Mouse (Mus musculus): ENCODE results near the gene Krtap27-1. TPM values are rescaled to one million over a fixed set of nuclear protein-coding genes. Genes with fewer than 3 reads are reported as not detected.

The Krtap27-1 gene
- not detected for polyA plus RNA-seq (2014; fragmentation: Illumina TruSeq; extraction: RNeasy Lipid Tissue Mini Kit (QIAGEN cat#74804); ENCODE audit: low read depth, low replicate concordance)

DNA sequence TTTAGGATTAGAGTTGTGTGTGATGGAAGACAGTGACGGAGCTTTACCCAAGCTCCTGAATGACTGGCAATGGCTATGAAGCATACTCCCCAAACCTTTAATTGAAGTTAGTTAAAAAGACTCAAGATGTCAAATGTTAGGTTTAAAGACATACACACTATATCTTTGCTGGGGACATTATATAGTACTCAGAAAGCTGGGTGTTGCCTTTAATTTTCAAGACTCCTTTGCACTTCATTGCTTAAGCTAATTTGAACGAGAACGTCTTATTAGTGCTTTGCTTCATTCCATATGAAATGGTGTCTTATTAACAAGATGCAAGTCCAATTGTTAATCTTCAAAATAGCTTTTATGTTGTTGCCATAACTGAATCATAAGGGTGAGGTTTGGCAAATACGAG, at the start of gene Krtap27-1:
Gene Krtap27-1, minus strand, starts transcription at position 101 of the 400 bp plus-strand sequence.

GRCm38 (mm10) chr16:88707496-88708012, 36.1 kb upstream of the Krtap27-1 start, which contains the start of gene 2310061N02Rik:
Gene 2310061N02Rik, minus strand, starts transcription at chr16:88707962.

DNA sequence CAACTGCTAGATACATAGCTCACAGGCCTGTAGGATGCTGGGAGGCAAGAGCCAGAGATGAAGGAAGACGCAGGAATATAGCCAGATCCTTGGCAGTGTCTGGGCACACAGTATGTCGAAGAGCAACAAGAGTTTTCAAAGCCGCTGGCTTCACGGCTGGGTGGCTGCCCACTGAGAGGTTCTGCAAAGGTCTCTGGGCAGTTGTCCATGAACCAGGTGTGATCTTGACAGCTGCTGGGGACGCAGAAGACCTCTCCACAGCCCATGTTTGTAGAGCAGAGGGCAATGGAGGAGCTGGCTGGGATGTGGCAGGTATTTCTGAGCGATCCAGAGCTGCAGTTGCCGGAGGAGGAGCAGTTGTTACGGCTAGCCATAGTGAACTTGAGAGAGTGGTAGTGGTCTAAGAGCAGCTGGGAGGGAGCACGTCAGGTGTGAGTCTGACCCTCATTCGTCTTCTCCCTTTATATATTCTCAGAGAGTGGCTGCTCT, 24.1 kb downstream of the Krtap27-1 start, which contains the start of gene Krtap26-1:
Gene Krtap26-1, minus strand, starts transcription at position 439 of the 489 bp plus-strand sequence.

GRCm38 (mm10) chr16:88627566-88627965, 43.9 kb downstream of the Krtap27-1 start, which contains the start of gene 2310079G19Rik:
Gene 2310079G19Rik, minus strand, starts transcription at chr16:88627666.

Other genes with a start within 250 kb of the Krtap27-1 start
- not detected for gene Cldn17, start 164.7 kb downstream of the Krtap27-1 start, polyA plus RNA-seq (2014; fragmentation: Illumina TruSeq; extraction: RNeasy Lipid Tissue Mini Kit (QIAGEN cat#74804); ENCODE audit: low read depth, low replicate concordance)
- gene Cldn8, start 108.5 kb downstream of the Krtap27-1 start, polyA plus RNA-seq (2014; fragmentation: Illumina TruSeq; extraction: RNeasy Lipid Tissue Mini Kit (QIAGEN cat#74804); ENCODE audit: low read depth, low replicate concordance), result not detected
- not detected for gene Krtap24-1, start 59.4 kb downstream of the Krtap27-1 start, polyA plus RNA-seq (2014; fragmentation: Illumina TruSeq; extraction: RNeasy Lipid Tissue Mini Kit (QIAGEN cat#74804); ENCODE audit: low read depth, low replicate concordance)
- gene 2310079G19Rik, start 44.0 kb downstream of the Krtap27-1 start, polyA plus RNA-seq (2014; fragmentation: Illumina TruSeq; extraction: RNeasy Lipid Tissue Mini Kit (QIAGEN cat#74804); ENCODE audit: low read depth, low replicate concordance), result not detected
- gene Krtap26-1, start 23.9 kb downstream of the Krtap27-1 start, polyA plus RNA-seq (2014; fragmentation: Illumina TruSeq; extraction: RNeasy Lipid Tissue Mini Kit (QIAGEN cat#74804); ENCODE audit: low read depth, low replicate concordance), result not detected
- gene 2310061N02Rik, start 36.3 kb upstream of the Krtap27-1 start, polyA plus RNA-seq (2014; fragmentation: Illumina TruSeq; extraction: RNeasy Lipid Tissue Mini Kit (QIAGEN cat#74804); ENCODE audit: low read depth, low replicate concordance), result not detected
- gene Krtap13-1, start 57.2 kb upstream of the Krtap27-1 start, polyA plus RNA-seq (2014; fragmentation: Illumina TruSeq; extraction: RNeasy Lipid Tissue Mini Kit (QIAGEN cat#74804); ENCODE audit: low read depth, low replicate concordance), result not detected
- gene Krtap13, start 80.0 kb upstream of the Krtap27-1 start, polyA plus RNA-seq (2014; fragmentation: Illumina TruSeq; extraction: RNeasy Lipid Tissue Mini Kit (QIAGEN cat#74804); ENCODE audit: low read depth, low replicate concordance), result not detected
- not detected for gene 2310034C09Rik, start 87.2 kb upstream of the Krtap27-1 start, polyA plus RNA-seq (2014; fragmentation: Illumina TruSeq; extraction: RNeasy Lipid Tissue Mini Kit (QIAGEN cat#74804); ENCODE audit: low read depth, low replicate concordance)
- gene 2310057N15Rik, start 102.5 kb upstream of the Krtap27-1 start, polyA plus RNA-seq (2014; fragmentation: Illumina TruSeq; extraction: RNeasy Lipid Tissue Mini Kit (QIAGEN cat#74804); ENCODE audit: low read depth, low replicate concordance), result not detected
- gene Gm5965, start 106.2 kb upstream of the Krtap27-1 start, polyA plus RNA-seq (2014; fragmentation: Illumina TruSeq; extraction: RNeasy Lipid Tissue Mini Kit (QIAGEN cat#74804); ENCODE audit: low read depth, low replicate concordance), result not detected
- not detected for gene Gm20741, start 140.5 kb upstream of the Krtap27-1 start, polyA plus RNA-seq (2014; fragmentation: Illumina TruSeq; extraction: RNeasy Lipid Tissue Mini Kit (QIAGEN cat#74804); ENCODE audit: low read depth, low replicate concordance)
- gene Krtap15, start 148.5 kb upstream of the Krtap27-1 start, polyA plus RNA-seq (2014; fragmentation: Illumina TruSeq; extraction: RNeasy Lipid Tissue Mini Kit (QIAGEN cat#74804); ENCODE audit: low read depth, low replicate concordance), result not detected
- gene Krtap14, start 154.5 kb upstream of the Krtap27-1 start, polyA plus RNA-seq (2014; fragmentation: Illumina TruSeq; extraction: RNeasy Lipid Tissue Mini Kit (QIAGEN cat#74804); ENCODE audit: low read depth, low replicate concordance), result not detected
- gene Krtap19-1, start 197.7 kb upstream of the Krtap27-1 start, polyA plus RNA-seq (2014; fragmentation: Illumina TruSeq; extraction: RNeasy Lipid Tissue Mini Kit (QIAGEN cat#74804); ENCODE audit: low read depth, low replicate concordance), result not detected
- not detected for gene Krtap19-2, start 202.6 kb upstream of the Krtap27-1 start, polyA plus RNA-seq (2014; fragmentation: Illumina TruSeq; extraction: RNeasy Lipid Tissue Mini Kit (QIAGEN cat#74804); ENCODE audit: low read depth, low replicate concordance)
- gene Krtap19-3, start 206.4 kb upstream of the Krtap27-1 start, polyA plus RNA-seq (2014; fragmentation: Illumina TruSeq; extraction: RNeasy Lipid Tissue Mini Kit (QIAGEN cat#74804); ENCODE audit: low read depth, low replicate concordance), result not detected
- not detected for gene Krtap19-4, start 213.4 kb upstream of the Krtap27-1 start, polyA plus RNA-seq (2014; fragmentation: Illumina TruSeq; extraction: RNeasy Lipid Tissue Mini Kit (QIAGEN cat#74804); ENCODE audit: low read depth, low replicate concordance)
- not detected for gene Krtap19-5, start 224.8 kb upstream of the Krtap27-1 start, polyA plus RNA-seq (2014; fragmentation: Illumina TruSeq; extraction: RNeasy Lipid Tissue Mini Kit (QIAGEN cat#74804); ENCODE audit: low read depth, low replicate concordance)